Mouse (Mus musculus) c-Kit-negative CD71-positive TER-119-positive erythroid progenitor cells, embryonic 14.5 days (primary cell): ENCODE results near the gene Ccl8.

ENCODE experiments used
- DNase-seq: peaks from one replicate; pipeline ENCODE4 v3.0.0-alpha.2; 2013; ENCODE audit warnings: low read depth, low spot score

Gene Ccl8

GRCm38 (mm10) chr11:82114885-82115284 lies at the start of gene Ccl8:
TSS of gene Ccl8 (plus strand) at chr11:82115185.
- no peak for DNase-seq

DNA sequence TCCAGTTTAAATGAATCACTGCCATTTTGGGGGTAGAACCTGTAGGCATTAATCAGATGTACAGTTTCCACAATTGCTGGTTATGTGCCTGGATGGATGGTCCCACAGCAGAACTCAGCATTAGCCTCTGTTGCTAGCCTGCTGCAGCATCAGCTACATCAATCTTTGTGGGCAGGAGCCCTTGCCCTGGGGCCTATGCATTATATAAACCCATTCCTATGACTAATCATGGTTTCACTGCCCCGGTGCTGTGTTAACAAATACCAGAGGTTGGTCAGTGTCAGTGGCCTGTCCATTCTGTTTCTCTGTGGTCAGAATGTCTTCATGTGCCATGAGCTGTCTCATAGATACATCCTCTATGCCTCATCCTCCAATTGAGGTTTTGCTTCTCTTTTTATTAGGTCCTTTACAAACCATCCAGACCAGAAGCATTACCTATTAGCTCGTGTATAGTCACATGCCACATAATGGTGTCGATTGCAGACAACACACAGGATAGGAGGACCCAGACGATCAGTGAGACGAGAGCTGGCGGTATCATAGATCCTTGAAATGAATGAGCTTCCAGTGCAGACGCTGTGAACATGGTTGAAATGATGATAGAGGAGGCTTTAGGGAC lies 47.9 kb upstream of the Ccl8 start:
- no peak for DNase-seq

DNA sequence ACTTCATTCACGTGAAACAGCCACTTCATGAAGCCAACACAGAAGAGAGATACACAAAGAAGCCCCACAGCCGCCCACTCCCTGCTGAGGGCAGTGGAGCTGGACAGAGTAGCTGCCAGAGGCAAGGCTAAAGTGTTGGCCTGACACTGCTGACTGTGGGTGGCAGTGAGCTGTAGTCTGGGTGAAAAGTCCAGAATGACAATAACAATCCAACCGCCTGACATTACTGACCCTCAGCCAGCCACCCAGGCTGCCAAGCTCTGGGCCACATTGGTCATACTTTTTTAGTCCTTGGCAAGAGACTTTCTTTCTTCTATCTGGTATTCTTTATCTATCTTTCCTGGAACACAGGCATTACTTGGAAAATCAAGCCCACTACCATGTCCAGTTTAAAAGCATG lies 43.9 kb upstream of the Ccl8 start:
- no peak for DNase-seq

DNA sequence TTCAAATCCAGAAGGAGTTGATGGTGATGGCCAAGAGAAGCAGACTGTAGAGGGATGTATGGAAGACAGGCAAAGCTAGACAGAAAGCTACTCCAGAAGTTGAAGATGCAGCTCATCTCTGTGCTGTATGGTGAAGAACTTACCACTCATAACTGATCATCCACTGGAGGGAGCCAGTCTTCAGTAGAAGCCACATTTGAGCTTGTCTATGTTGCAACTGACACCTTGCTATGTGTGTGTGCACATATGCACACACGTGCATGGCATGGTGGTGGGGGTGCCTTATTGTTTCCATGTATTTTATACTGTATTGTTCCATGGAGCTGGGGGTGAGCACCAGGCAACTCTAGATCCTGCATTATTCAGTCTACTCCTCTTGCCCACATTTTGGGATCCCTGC lies 42.6 kb upstream of the Ccl8 start:
- DNase-seq, result no peak

GRCm38 (mm10) chr11:82072984-82073383 lies 42.0 kb upstream of the Ccl8 start:
- DNase-seq, result no peak

- no peak for DNase-seq
These were observed 41.3 kb upstream of the Ccl8 start for GRCm38 (mm10) chr11:82073686-82074085.

DNA sequence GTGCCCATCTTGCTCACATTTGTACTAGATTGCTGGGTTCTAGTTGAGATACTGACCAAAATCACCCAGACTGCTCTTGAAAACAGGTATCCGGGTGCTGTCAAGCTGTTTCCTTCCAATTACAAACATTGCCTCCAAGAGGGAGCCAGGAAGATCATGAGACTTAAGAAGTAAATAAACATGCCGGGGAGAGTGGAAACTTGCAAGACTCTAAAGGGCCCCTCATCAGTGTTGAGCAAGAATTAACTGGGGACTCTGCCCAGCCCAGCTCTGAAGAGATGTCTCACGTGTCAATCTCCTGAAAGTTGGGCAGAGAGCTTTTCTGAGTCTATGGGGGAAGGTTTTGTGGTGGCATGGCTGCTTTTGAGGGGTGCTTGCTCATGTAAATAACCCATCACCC lies 38.0 kb upstream of the Ccl8 start:
- DNase-seq, result no peak

- no peak for DNase-seq
These were observed 36.8 kb upstream of the Ccl8 start for GRCm38 (mm10) chr11:82078136-82078730.

GRCm38 (mm10) chr11:82080865-82081264 lies 34.1 kb upstream of the Ccl8 start:
- no peak for DNase-seq

DNA sequence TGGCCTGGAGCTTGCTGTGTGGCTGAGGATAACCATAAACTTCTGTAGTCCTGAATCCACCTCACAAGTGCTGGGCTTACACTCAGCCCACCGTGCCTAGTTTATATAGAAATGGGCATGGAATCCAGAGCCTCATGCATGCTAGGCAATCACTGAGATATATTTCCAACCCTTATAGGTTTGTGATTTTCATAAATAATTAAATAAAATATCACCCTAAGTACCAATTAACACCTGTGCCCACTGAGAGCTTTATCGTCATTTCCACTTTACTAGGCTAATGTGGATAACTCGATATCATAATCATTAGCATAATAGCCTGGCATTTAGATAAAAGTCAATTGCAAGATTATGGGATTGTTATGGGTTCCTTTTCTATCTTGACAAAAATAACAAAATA lies 30.6 kb upstream of the Ccl8 start:
- DNase-seq, result no peak

- no peak for DNase-seq
These were observed 15.3 kb upstream of the Ccl8 start for GRCm38 (mm10) chr11:82099511-82100323.

DNA sequence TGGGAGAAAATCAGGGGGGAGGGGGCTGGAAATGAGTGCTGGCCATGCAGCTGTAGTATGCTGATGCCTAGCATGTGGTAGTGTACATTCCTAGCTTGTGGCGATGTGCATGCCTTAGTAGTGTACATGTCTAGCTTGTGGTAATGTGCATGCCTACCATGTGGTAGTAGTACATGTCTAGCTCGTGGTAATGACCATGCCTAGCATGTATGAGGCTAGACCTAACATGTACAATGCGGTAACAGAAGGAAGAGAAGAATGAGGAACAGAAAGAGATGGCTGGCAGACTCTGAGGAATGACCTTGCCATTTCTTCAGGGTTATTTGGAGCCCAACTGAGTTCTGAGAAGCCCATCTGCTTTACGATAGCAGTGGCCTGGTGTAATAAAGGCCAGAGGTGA lies 13.9 kb upstream of the Ccl8 start:
- no peak for DNase-seq

DNA sequence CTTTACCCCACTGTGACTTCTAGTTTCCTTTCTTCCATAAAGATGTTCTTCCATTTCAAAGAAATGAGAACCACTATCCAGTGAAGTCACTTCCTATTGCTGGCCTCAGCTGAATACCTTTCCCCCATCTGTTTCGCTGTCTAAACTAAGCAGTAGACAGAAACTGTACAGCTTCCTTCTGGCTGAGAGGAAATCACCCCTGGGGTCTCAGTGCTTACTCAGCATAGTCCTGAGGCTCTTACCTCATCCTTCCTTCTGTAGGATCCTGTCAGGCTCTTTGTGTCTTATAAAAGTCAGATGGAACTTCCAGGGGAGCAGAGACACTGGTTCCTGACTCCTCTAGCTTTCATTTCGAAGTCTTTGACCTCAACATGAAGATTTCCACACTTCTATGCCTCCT lies 13.5 kb upstream of the Ccl8 start, which contains the start of gene Ccl12:
TSS of gene Ccl12 (plus strand) at position 317 of the 400 bp plus-strand sequence.
- no peak for DNase-seq

DNA sequence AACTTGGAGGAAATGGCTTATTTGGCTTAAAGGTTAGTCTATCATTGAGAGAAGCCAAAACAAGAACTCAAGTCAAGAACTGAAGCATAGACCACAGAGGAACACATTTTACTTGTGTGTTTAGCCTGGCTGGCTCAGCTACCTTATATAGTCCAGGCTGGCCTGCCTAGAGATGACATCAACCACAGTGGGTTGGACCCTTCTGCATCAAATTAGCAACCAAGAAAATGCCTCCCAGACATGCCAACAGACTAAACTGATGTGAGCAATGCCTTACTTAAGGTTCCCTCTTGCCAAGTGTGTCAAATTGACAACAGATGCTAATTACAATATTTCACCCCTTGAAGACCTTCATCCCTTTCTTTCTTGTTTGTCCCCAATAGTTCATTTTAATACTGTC lies 5.4 kb upstream of the Ccl8 start:
- no peak for DNase-seq

DNA sequence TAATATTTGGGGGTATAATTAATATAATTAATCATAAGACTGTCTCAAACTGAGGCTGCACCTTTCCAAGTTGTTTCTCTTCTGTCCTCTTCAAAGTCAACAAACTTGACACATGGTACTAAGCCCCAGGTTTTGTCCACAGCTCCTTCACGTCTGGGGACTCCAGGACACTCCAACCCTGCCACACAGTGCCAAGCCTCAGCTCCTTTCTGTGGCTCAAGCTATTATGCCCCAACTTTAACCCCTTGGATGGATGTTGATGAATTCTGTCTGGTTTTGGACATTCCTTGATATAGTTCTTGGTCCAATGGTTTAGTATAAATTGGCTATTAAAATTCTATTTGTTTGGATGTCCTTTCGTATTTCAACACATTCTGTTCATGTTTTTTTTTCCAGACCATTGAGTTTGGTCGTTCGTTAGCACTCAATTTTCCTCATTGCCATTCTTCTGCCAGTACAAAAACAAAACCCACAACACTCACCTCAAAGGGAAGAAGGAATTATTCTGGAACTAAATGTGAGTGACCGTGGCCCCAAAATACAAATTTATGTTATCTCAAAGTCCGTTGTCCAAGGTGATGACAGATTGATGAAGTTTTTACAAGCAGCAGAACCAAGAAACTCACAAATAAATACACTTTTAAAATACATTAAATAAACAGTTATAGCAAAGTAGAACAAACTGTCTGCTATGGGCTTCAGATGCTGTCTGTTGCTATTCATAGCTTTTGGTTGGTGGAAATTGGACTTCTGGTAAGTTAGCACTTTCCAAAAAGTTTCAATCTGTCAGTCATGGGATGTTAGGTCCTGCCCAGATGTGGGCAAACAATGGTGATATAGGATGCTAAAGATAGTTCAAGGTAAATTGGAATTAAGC lies 4.4 kb upstream of the Ccl8 start:
- no peak for DNase-seq

DNA sequence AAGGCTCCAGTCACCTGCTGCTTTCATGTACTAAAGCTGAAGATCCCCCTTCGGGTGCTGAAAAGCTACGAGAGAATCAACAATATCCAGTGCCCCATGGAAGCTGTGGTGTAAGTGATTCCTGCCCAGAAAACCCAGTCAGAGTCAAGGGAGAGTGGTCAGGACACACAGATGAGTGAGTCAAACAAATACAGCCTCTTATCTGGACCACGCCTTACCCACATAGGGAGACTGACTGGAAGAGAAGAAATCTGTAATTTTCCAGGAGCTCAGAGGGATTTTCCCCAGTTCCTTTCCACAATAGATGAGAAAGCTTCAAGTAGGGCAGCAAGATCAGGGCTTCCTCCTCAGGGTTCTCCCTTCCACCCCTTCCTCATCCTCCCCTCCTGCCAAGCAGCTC lies 1.1 kb downstream of the Ccl8 start:
- DNase-seq, result no peak

DNA sequence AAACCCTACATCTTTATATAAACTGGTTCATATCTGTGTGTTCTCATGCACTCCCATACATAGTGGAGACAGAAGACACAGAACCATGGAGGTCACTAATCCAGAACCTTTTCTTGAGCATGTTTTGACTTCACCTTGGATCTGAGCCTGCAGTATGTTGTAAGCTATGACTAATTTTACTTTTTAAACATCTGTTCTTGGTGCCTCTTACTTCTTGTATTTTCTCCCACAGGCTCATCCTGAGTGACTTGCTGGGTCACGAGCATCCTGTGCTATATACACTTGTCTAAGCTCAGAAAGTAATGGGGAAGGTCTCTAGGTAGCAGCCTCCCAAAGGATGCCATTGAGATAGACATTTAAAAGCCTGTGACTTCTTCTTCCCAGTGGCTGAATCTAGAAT lies 18.0 kb downstream of the Ccl8 start:
- no peak for DNase-seq

DNA sequence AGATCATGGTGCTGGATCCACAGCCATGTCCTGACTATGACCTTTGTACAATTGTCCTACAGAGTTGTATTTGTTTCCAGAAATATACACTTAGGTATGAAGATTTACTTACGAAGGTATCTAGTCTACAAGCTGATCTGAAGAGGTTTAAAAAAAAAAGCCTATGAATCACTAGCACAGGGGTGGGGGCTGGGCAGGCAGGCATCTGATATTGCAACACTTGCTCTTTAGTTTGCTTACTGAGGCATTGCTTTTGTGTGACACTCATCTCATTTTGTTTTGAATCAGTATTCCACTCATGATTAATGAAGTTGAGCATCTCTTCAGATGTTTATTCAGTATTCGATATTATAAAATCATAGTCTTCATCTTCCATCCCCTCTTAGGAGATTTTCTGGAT lies 21.2 kb downstream of the Ccl8 start:
- DNase-seq, result no peak

- DNase-seq, result no peak
These were observed 24.6 kb downstream of the Ccl8 start for GRCm38 (mm10) chr11:82139492-82140094.

GRCm38 (mm10) chr11:82159126-82159525 lies 44.1 kb downstream of the Ccl8 start:
- no peak for DNase-seq

DNA sequence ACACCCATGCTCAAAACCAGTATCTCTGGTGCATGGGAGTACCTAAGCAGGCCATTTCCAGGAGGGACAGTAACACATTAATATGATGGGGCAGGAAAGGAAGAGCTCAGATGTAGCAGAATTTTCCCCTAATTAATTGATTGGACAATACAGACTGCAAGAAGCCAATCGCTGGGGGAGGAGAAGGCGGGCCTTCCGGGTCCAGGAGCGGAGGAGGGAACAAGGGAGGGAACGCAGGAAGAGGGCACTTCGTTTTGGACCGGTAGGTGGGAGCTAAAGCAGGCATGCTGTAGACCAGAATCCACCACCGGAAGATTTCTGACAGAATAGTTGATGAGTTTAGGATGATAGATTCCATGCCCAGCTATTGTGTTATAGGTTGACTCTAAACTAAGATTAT lies 48.3 kb downstream of the Ccl8 start:
- DNase-seq, result no peak
